Mouse (Mus musculus): ENCODE results near the gene Them7.

DNA sequence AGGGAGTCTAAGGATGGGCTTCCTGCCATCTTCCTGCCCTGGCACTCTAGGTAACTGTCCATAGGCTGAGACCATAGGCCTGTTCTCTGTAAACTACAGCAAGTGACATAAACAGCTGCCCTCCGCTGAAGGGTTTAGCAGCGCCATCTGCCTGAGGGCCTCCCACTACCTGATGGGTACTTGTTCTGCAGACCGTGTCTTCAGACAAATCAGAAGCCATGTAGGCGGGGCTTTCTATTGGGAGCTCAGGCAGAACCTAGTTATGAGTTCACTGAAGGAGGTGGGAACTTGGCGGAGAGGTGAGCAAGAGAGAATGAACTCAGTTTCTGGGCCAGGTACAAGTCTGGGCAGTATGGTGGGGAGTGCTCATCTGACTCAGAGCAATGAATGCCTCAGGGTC is 148.6 kb downstream of the Them7 start:
- 0 out of 2 replicates have a peak, but pooled peaks have one; percentile 7 for TF ChIP-seq CTCF (IDR thresholded peaks at IDR 0.05; ENCODE audit: low read depth)
- TF ChIP-seq EP300 (optimal IDR thresholded peaks at IDR 0.05): no peak

Data from stomach, postnatal 0 days (tissue).